Mouse (Mus musculus): Measurements from ENCODE around the gene Cdk9. TPM values are rescaled to one million over a fixed set of nuclear protein-coding genes. Genes with fewer than 3 reads are reported as not detected.

Cdk9 gene
- polyA plus RNA-seq, 1 experiment: 154 TPM

DNA sequence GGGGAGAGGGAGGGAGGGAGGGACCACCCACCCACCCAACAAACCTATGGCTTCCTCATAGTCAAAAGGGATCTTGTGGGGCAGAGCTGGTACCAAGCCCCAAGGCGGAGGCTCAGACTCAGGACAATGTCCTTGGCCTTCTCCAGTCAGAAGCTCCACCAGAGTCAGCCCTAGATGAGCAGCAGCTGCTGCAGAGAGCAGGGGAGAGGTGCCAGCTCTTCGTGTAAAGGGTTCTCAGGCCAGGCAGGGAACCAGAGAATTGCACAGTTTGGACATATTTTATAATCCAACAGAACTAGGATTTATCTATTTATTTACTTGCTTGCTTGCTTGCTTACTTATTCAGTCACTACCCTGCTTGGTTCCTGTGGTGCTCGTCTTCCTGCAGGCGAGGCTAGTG is 26.4 kb upstream of the Cdk9 start:
- H3K27ac ChIP-seq (ENCODE audit: control insufficient read depth, insufficient read depth, low read depth, low read length, poor library complexity): no peak overlapping the region
- TF ChIP-seq CTCF (IDR thresholded peaks at IDR 0.05; ENCODE audit: control insufficient read depth, insufficient read depth, low read length) (no peak), POLR2A (IDR thresholded peaks at IDR 0.05; ENCODE audit: borderline replicate concordance, control insufficient read depth, low read depth, low read length) (no peak)
- no peaks in the 10 kb centered on the region; the same call in 1 of the 2 replicates for H3K4me1 ChIP-seq (ENCODE audit: control insufficient read depth, insufficient read depth, low read length)
- WGBS: 77% methylated on average over 4 of the region's 4 CpGs
- H3K4me3 ChIP-seq (replicated peaks; ENCODE audit: control insufficient read depth, low read depth, low read length): no peak overlapping the region

DNA sequence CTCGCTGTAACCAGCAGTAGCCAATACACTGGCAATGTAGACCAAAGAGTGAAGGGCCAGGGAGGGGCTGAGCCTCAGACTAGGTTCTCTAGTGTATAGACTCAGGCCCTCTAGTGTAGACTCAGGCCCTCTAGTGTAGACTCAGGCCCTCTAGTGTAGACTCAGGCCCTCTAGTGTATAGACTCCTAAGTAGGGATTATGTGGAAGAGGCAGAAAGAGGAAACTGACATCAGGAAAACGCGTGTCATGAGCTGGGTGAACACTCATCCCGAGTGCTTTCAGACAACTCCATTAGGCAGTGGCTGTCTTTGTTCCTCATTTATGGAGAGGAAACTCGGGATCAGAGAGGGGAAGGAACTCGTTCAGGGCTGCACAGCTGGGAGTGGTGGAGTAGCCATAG is 24.1 kb upstream of the Cdk9 start:
- no peaks in the 10 kb centered on the region; the same call in 1 of the 2 replicates for H3K4me1 ChIP-seq (ENCODE audit: control insufficient read depth, insufficient read depth, low read length)
- no peak overlapping the region for H3K4me3 ChIP-seq (replicated peaks; ENCODE audit: control insufficient read depth, low read depth, low read length)
- WGBS: 42% methylated on average over 6 of the region's 6 CpGs
- TF ChIP-seq POLR2A (IDR thresholded peaks at IDR 0.05; ENCODE audit: borderline replicate concordance, control insufficient read depth, low read depth, low read length) (no peak), CTCF (IDR thresholded peaks at IDR 0.05; ENCODE audit: control insufficient read depth, insufficient read depth, low read length) (no peak)
- no peak overlapping the region for H3K27ac ChIP-seq (ENCODE audit: control insufficient read depth, insufficient read depth, low read depth, low read length, poor library complexity)

DNA sequence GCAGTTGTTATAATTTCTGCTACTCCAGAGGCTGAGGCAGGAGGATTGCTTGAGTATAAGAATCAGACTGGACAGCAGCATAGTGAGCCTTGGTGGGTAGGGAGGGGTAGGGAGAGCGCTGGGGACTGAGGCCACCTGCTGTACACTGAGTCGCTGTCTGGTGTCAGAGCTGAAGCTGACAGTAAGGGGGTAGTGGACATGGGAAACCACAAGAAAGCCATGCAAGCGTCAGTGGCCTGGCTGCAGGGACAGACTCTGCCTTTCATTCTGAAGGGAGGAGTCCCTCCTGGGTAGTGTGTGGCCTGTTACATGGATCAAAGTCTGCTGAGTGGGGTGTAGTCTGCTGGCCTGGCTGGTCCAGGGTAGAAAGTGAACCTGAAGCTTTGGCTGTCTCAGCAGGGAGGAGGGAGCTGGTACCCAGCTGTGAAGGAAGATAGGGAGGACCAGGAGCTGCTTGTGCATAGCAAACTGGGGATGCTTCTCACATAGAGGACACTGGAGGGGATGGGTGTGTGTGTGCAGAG is 23.5 kb upstream of the Cdk9 start:
- WGBS: 46% methylated on average over 3 of the region's 3 CpGs
- no peaks in the 10 kb centered on the region; the same call in 1 of the 2 replicates for H3K4me1 ChIP-seq (ENCODE audit: control insufficient read depth, insufficient read depth, low read length)
- TF ChIP-seq POLR2A (IDR thresholded peaks at IDR 0.05; ENCODE audit: borderline replicate concordance, control insufficient read depth, low read depth, low read length) (no peak), CTCF (IDR thresholded peaks at IDR 0.05; ENCODE audit: control insufficient read depth, insufficient read depth, low read length) (no peak)
- H3K27ac ChIP-seq (ENCODE audit: control insufficient read depth, insufficient read depth, low read depth, low read length, poor library complexity): no peak overlapping the region
- H3K4me3 ChIP-seq (replicated peaks; ENCODE audit: control insufficient read depth, low read depth, low read length): no peak overlapping the region

DNA sequence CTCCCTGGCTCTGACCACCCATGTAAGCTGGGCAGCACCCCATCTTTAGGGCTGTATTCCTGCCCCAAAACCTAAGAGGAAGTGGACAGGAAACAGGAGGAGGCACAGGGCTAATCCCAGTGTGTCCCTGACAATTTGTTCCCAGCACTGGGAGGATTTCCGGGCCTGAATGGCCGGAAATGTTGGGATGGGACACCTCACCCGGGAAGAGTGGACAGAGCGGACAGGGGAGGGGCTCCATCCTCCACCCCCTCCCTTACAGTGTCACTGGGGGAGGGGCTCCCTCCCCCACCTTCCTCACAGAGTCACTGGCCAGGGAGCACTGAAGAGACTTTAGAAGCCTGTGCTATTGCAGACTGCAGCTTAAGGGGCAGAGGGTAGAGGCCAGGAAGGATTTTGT is 22.1 kb upstream of the Cdk9 start:
- 54% methylated on average over 4 of the region's 4 CpGs for whole genome bisulfite sequencing
- TF ChIP-seq CTCF (IDR thresholded peaks at IDR 0.05; ENCODE audit: control insufficient read depth, insufficient read depth, low read length) (no peak), POLR2A (IDR thresholded peaks at IDR 0.05; ENCODE audit: borderline replicate concordance, control insufficient read depth, low read depth, low read length) (no peak)
- Histone ChIP-seq H3K27ac (ENCODE audit: control insufficient read depth, insufficient read depth, low read depth, low read length, poor library complexity) (no peak overlapping the region), H3K4me3 (replicated peaks; ENCODE audit: control insufficient read depth, low read depth, low read length) (no peak overlapping the region), H3K4me1 (ENCODE audit: control insufficient read depth, insufficient read depth, low read length) (no peaks in the 10 kb centered on the region; the same call in 1 of the 2 replicates)

DNA sequence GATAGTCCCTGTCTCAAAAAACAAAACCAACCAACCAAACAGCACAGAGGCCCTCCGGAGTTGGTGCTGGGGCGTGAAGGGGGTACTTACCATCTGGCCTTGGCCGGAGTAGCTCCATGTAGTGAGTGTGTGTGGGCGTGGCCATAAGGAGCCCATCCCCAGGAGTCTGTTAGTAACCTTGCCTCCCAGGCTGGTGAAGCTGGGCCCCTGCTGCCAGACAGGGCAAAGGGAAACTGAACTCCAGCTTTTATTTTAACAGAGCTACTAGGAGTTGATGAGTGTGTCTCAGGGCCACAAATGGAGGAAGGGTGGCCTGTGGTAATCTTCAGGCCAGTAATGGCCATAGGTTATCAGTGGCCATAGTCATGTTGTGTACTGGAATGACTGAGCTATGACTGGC is 21.6 kb upstream of the Cdk9 start:
- WGBS: 78% methylated on average over 4 of the region's 4 CpGs
- TF ChIP-seq POLR2A (IDR thresholded peaks at IDR 0.05; ENCODE audit: borderline replicate concordance, control insufficient read depth, low read depth, low read length): no peak
- no peak for TF ChIP-seq CTCF (IDR thresholded peaks at IDR 0.05; ENCODE audit: control insufficient read depth, insufficient read depth, low read length)
- no peak overlapping the region for H3K27ac ChIP-seq (ENCODE audit: control insufficient read depth, insufficient read depth, low read depth, low read length, poor library complexity)
- H3K4me1 ChIP-seq (ENCODE audit: control insufficient read depth, insufficient read depth, low read length): no peaks in the 10 kb centered on the region; the same call in 1 of the 2 replicates
- no peak overlapping the region for H3K4me3 ChIP-seq (replicated peaks; ENCODE audit: control insufficient read depth, low read depth, low read length)

DNA sequence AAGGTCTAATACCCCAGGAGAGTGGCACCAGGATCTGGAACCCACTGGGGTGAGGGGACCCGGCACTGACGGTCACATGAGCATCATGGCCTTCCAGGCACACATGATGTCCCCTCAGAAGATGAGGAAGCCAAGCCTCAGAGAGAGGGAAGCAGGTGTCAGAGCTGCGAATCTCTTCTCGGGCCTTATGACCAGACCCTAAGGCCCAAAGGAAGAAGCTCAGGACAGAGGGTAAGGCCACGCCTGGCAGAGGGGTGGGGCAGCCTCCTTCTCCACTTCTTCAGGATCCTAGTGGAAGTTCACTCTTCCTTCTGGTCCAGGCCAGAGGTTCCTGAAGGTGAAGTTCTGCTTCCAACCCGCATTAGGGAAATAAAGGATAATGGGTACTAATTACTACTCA is 19.8 kb upstream of the Cdk9 start:
- Histone ChIP-seq H3K27ac (ENCODE audit: control insufficient read depth, insufficient read depth, low read depth, low read length, poor library complexity) (no peak overlapping the region), H3K4me3 (replicated peaks; ENCODE audit: control insufficient read depth, low read depth, low read length) (no peak overlapping the region), H3K4me1 (ENCODE audit: control insufficient read depth, insufficient read depth, low read length) (no peaks in the 10 kb centered on the region; the same call in 1 of the 2 replicates)
- WGBS: 75% methylated on average over 6 of the region's 6 CpGs
- no peak for TF ChIP-seq POLR2A (IDR thresholded peaks at IDR 0.05; ENCODE audit: borderline replicate concordance, control insufficient read depth, low read depth, low read length)
- no peak for TF ChIP-seq CTCF (IDR thresholded peaks at IDR 0.05; ENCODE audit: control insufficient read depth, insufficient read depth, low read length)

DNA sequence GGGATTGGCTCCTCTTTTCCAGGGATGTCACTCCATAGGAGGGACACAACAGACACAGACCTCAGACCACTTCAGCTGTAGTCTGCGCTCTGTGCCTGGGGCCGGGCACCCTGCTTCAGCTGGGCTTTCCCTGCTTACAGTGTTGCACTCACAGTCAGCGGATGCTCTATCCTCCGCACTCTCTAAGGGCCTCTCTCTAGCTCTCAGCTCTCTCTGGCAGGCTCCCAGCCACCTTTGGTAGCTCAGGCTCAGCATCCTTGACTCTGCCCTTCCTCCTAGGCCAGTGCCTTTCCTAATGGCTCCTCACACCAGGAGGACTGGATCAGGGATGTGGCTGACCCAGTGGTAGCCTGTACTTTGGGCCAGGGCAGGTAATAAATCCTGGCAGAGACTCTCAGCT is 19.0 kb upstream of the Cdk9 start:
- WGBS: 91% methylated on average over 4 of the region's 4 CpGs

DNA sequence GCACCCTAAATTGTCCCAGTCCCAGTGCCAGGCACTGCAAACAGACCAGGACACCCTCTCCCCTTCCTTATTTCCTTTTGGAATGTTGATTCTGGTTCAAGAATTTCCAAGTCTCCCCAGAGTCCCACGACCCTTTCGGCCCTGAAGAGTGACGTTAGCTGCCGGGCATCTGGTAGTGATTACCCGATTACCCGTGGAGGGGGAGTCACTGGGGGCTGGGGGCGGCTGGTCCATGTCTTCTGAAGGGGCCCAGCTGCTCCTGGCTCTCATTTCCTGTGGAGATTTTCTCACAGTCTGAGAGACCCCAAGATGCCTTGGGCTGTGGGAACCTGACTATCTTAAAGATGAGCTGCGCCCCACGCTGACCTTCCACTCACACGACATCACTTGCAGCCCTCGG is 18.0 kb upstream of the Cdk9 start:
- Histone ChIP-seq H3K4me1 (ENCODE audit: control insufficient read depth, insufficient read depth, low read length) (no peaks in the 10 kb centered on the region; the same call in 1 of the 2 replicates), H3K4me3 (replicated peaks; ENCODE audit: control insufficient read depth, low read depth, low read length) (no peak overlapping the region), H3K27ac (ENCODE audit: control insufficient read depth, insufficient read depth, low read depth, low read length, poor library complexity) (no peak overlapping the region)
- WGBS: 84% methylated on average over 11 of the region's 11 CpGs
- TF ChIP-seq POLR2A (IDR thresholded peaks at IDR 0.05; ENCODE audit: borderline replicate concordance, control insufficient read depth, low read depth, low read length) (no peak), CTCF (IDR thresholded peaks at IDR 0.05; ENCODE audit: control insufficient read depth, insufficient read depth, low read length) (no peak)

More for the DNA sequence above, 19.0 kb upstream of the Cdk9 start:
- no peak for TF ChIP-seq POLR2A (IDR thresholded peaks at IDR 0.05; ENCODE audit: borderline replicate concordance, control insufficient read depth, low read depth, low read length)
- TF ChIP-seq CTCF (IDR thresholded peaks at IDR 0.05; ENCODE audit: control insufficient read depth, insufficient read depth, low read length): no peak
- H3K4me1 ChIP-seq (ENCODE audit: control insufficient read depth, insufficient read depth, low read length): no peaks in the 10 kb centered on the region; the same call in 1 of the 2 replicates
- H3K27ac ChIP-seq (ENCODE audit: control insufficient read depth, insufficient read depth, low read depth, low read length, poor library complexity): no peak overlapping the region
- H3K4me3 ChIP-seq (replicated peaks; ENCODE audit: control insufficient read depth, low read depth, low read length): no peak overlapping the region

DNA sequence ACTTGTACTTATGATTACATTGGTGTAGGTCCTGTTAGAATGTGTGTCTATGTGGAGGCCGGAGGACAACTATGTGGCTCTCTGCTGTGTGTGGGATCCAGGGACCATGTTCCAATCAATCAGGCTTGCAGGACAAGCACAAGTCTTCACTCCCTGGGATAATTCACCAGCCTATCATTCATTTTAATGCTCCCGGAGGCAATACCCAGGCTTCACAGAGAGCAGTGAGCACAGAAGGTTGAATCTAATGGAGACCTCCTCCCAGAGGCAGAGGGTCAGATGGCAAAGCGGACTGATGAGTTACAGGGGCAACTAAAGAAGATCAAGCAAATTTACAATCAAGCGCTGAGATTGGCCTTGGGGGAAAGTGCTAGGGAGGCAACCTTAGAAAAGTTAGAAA is 16.7 kb upstream of the Cdk9 start:
- 86% methylated on average over 4 of the region's 4 CpGs for WGBS
- TF ChIP-seq CTCF (IDR thresholded peaks at IDR 0.05; ENCODE audit: control insufficient read depth, insufficient read depth, low read length) (no peak), POLR2A (IDR thresholded peaks at IDR 0.05; ENCODE audit: borderline replicate concordance, control insufficient read depth, low read depth, low read length) (no peak)
- no peak overlapping the region for H3K4me3 ChIP-seq (replicated peaks; ENCODE audit: control insufficient read depth, low read depth, low read length)
- H3K27ac ChIP-seq (ENCODE audit: control insufficient read depth, insufficient read depth, low read depth, low read length, poor library complexity): no peak overlapping the region
- H3K4me1 ChIP-seq (ENCODE audit: control insufficient read depth, insufficient read depth, low read length): no peaks in the 10 kb centered on the region; the same call in 1 of the 2 replicates
